Mouse (Mus musculus): Measurements from ENCODE around the gene Tril.

- TF ChIP-seq POLR2A (IDR thresholded peaks at IDR 0.05; ENCODE audit: control insufficient read depth, low read depth, low read length), result no peak
- no peak for TF ChIP-seq CTCF (IDR thresholded peaks at IDR 0.05; ENCODE audit: control insufficient read depth, insufficient read depth, insufficient replicate concordance, low read depth, low read length)
These were observed 19.2 kb downstream of the Tril start for GRCm38 (mm10) chr6:53801269-53801892.
